Mouse (Mus musculus) hindbrain, postnatal 0 days (tissue): ENCODE measurements around the gene Gm20388. TPM values are rescaled to one million over a fixed set of nuclear protein-coding genes. Genes with fewer than 3 reads are reported as not detected.

Source experiments
- ATAC-seq: fragments of 200-750 bp; cut with Nextera tagmentation; 2 replicates; pipeline ENCODE4 v1.8.0; 2017; ENCODE audit warnings: mild to moderate bottlenecking, moderate TSS enrichment, moderate library complexity
- DNase-seq: peaks from one replicate; pipeline ENCODE4 v3.0.0-alpha.2; 2015; ENCODE audit warnings: low spot score
- H3K27ac ChIP-seq: fragments of 300-500 bp; sonication (generic); 2 replicates; pipeline ENCODE4 v1.5.1; 2014; ENCODE audit warnings: mild to moderate bottlenecking
- H3K27me3 ChIP-seq: fragments of 300-500 bp; sonication (generic); 2 replicates; pipeline ENCODE4 v1.6.1; 2014; ENCODE audit warnings: low read length, mixed read lengths; ENCODE audit not compliant: insufficient read depth
- H3K36me3 ChIP-seq: fragments of 300-500 bp; sonication (generic); 2 replicates; pipeline ENCODE4 v1.6.1; 2014; ENCODE audit warnings: low read length, mixed read lengths; ENCODE audit not compliant: insufficient read depth
- H3K4me1 ChIP-seq: fragments of 300-500 bp; sonication (generic); 2 replicates; pipeline ENCODE4 v1.6.1; 2014; ENCODE audit warnings: antibody characterized with exemption, low read length, mixed read lengths; ENCODE audit not compliant: insufficient read depth
- H3K4me2 ChIP-seq: fragments of 300-500 bp; sonication (generic); 2 replicates; pipeline ENCODE4 v1.6.1; 2014; ENCODE audit warnings: low read depth, mild to moderate bottlenecking, low read length, moderate library complexity, mixed read lengths
- H3K4me3 ChIP-seq: fragments of 300-500 bp; sonication (generic); 2 replicates; pipeline ENCODE4 v1.5.1; 2014; ENCODE audit warnings: low read length
- H3K9ac ChIP-seq: fragments of 300-500 bp; sonication (generic); replicated peaks from 2 replicates; pipeline ENCODE4 v1.6.1; 2014; ENCODE audit warnings: mild to moderate bottlenecking, low read length, moderate library complexity, mixed read lengths
- H3K9me3 ChIP-seq: fragments of 300-500 bp; sonication (generic); 2 replicates; pipeline ENCODE4 v1.6.1; 2016; ENCODE audit warnings: low read length, mixed read lengths
- CTCF ChIP-seq: IDR thresholded peaks from 2 replicates; pipeline ENCODE4 v1.5.1; 2016; ENCODE audit warnings: antibody characterized with exemption, control low read depth, low read depth
- WGBS: fragments of 180-500 bp; shearing (Covaris S2); extraction: QIAGEN DNeasy Blood & Tissue Kit; methylation state at CpG from one replicate; pipeline ENCODE4 v1.1.7; 2014; 5-methylcytosine and 5-hydroxymethylcytosine counted together
- polyA plus RNA-seq: library from polyadenylated mRNA; unstranded; fragments of >200 nt; fragmentation: Nextera tagmentation; extraction: Ambion mirVana; gene quantifications from 2 replicates; pipeline ENCODE4 v1.2.1, GENCODE M21; 2015
- total RNA-seq: library from RNA; depleted of rRNA; stranded (reverse); fragments of >200 nt; gene quantifications from 2 replicates; pipeline ENCODE4 v1.2.3, GENCODE M21; 2014

Gene Gm20388
- total and polyA plus RNA-seq, 2 experiments from 2014 or later = 71.3 TPM; not detected in 1

GRCm38 (mm10) chr8:122355642-122356606, 2445.3 kb downstream of the Gm20388 start:
- Histone ChIP-seq H3K27me3 (no peaks in the 10 kb centered on the region), H3K36me3 (no peaks in the 10 kb centered on the region), H3K4me1 (peaks cover 7% of the 10 kb centered on the region; the same call in 1 of the 2 replicates), H3K9ac (no peak overlapping the region), H3K4me2 (no peak overlapping the region), H3K9me3 (no peaks in the 10 kb centered on the region), H3K4me3 (no peak overlapping the region), H3K27ac (no peak overlapping the region)
- no peak for TF ChIP-seq CTCF
- 73% methylated on average over 9 of the region's 9 CpGs for WGBS
- DNase-seq (no peak), ATAC-seq (no peak)

DNA sequence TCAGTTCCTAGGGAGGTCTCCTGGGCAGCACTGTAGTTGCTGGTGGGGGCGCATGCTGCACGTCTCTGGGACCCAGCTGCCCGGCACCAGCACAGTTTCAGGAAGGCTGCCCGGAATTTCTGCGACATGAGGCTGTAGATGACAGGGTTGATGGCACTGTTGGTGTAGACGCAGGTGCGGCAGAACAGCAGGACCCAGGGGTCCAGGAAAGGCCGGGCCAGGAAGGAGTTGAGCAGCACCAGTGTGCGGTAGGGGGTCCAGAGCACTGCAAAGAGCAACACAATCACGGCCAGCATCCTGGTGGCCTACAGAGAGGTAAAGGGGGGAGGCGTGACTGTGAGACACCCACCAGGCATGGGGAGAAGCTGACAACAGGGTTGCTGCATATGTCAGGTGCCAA, 2446.6 kb downstream of the Gm20388 start:
- ATAC-seq = no peak
- Histone ChIP-seq H3K9me3 (no peaks in the 10 kb centered on the region), H3K27me3 (no peaks in the 10 kb centered on the region), H3K9ac (no peak overlapping the region), H3K4me2 (no peak overlapping the region), H3K4me3 (no peak overlapping the region), H3K4me1 (peaks cover 7% of the 10 kb centered on the region; the same call in 1 of the 2 replicates), H3K36me3 (no peaks in the 10 kb centered on the region), H3K27ac (no peak overlapping the region)
- WGBS = 55% methylated on average over 11 of the region's 11 CpGs
- no peak for TF ChIP-seq CTCF
- DNase-seq = no peak

DNA sequence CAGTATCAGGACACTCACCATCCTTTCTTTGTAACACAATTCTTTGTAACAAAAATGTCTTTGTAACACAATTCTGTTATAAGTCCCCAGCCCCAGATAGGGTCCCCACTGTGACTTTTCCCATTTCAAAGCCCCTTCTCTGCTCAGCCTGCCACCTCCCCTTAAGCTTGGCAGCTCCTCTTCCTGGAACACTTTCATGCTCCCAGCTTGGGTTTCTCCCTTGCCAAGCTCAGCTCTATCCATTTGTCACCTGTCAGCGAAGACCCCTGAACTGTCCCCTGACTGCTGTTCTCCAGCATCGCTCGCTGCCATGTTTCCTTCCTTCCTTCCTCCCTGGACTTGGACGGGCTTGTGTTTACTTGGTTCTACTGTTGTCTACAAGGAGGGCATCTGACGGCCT, 2447.0 kb downstream of the Gm20388 start:
- Histone ChIP-seq H3K4me2 (no peak overlapping the region), H3K36me3 (no peaks in the 10 kb centered on the region), H3K27ac (no peak overlapping the region), H3K9ac (no peak overlapping the region), H3K27me3 (no peaks in the 10 kb centered on the region), H3K4me1 (peaks cover 7% of the 10 kb centered on the region; the same call in 1 of the 2 replicates), H3K9me3 (no peaks in the 10 kb centered on the region), H3K4me3 (no peak overlapping the region)
- ATAC-seq = no peak
- no peak for TF ChIP-seq CTCF
- no peak for DNase-seq
- WGBS = 65% methylated on average over 5 of the region's 5 CpGs

DNA sequence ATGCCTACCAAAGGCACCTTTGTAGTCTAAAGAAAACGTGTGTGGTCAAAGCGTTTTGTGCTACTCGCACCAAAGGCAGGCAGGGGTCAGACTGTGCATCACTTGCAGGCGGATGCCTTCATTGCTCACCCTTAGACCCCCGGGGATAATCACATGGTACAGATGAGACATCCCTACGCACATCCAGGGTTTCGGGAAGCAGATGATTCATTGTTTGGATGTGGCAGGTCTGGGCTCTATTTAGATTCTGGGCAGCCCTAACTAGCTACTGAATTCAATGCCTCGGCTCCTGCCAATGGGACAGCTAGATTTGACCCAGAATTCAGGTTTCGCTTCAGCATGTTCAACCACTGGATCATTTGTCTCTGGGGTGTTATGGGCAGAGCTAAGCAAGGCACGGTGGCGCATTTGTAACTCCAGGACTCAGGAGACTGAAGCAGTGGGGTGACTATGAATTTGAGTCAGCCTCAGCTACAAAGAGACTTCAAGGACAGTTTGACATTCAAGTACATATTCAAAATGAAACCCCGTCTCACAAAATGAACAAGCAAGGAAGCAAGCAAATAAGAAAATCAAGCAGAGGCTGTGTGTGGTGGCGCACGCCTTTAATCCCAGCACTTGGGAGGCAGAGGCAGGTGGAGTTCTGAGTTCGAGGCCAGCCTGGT, 2448.6 kb downstream of the Gm20388 start:
- no peaks in the 10 kb centered on the region for H3K27me3 ChIP-seq
- H3K4me2 ChIP-seq = no peak overlapping the region
- no peak for DNase-seq
- H3K27ac ChIP-seq = no peak overlapping the region
- H3K36me3 ChIP-seq = no peaks in the 10 kb centered on the region
- H3K4me3 ChIP-seq = no peak overlapping the region
- WGBS = 72% methylated on average over 15 of the region's 15 CpGs
- no peak overlapping the region for H3K9ac ChIP-seq
- ATAC-seq = no peak
- TF ChIP-seq CTCF = no peak
- H3K9me3 ChIP-seq = no peaks in the 10 kb centered on the region
- peaks cover 7% of the 10 kb centered on the region; the same call in 1 of the 2 replicates for H3K4me1 ChIP-seq

DNA sequence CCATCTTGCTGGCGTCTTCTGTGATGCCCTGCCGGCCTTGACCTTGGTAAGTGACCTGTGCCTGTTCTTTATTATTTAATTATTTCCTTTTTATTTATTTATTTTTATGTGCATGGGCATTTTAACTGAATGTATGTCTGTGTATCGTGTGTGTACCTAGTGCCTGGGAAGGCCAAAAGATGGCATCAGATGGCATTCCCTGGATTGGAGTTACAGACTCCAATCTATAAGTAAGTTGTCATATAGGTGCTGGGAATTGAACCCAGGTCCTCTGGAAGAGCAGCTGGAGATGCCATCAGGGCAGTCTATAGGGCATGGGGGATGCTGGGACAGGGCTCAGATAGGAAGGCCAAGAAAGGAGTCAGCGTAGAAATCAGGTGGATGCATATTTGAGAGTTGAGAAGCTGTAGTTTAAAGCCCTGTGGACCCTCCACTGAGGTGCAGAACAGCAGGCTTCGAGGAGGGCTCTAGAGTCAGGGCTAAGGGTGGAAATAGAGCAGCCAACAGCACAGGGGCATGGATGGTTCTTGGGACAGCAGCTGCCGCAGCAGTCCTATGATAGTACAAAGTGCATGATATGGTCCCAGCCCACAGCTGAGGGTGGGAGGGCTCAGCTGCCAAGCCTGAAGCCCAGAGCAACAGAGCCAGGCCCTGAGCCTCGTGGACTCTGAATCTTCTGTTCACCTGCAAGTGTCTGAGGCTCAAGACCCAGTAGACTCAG, 2450.2 kb downstream of the Gm20388 start, which contains the start of gene Trhr2:
Gene Trhr2, minus strand, starts transcription at position 51 of the 721 bp plus-strand sequence.
- no peak within 1 kb of the TSS for H3K4me2 ChIP-seq
- no peaks in the 10 kb centered on the region for H3K36me3 ChIP-seq
- ATAC-seq (no peak), DNase-seq (no peak)
- no peaks in the 10 kb centered on the region for H3K9me3 ChIP-seq
- no peak within 1 kb of the TSS for H3K27ac ChIP-seq
- no peaks in the 10 kb centered on the region for H3K27me3 ChIP-seq
- H3K4me1 ChIP-seq = peaks cover 7% of the 10 kb centered on the region; the same call in 1 of the 2 replicates
- H3K4me3 ChIP-seq = no peak within 1 kb of the TSS
- 76% methylated on average over 7 of the region's 7 CpGs for WGBS
- no peak for TF ChIP-seq CTCF
- H3K9ac ChIP-seq = no peak within 1 kb of the TSS

DNA sequence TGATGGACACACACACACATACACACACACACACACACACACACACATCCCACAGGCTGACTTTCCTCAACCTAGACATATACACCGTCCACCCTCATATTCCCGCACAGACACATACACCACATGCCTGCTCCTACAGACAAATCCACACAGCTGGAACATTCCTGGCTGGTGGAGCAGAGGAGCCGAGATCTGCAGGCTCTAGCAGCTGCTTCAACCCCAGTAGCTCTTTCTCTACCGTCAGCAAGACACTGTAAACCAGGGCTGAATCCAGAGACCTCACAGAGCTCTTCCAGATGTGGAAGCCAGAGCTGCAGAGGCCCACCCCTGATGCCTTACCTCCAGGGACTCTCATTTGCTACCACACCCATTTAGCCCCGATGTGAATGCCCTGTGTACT, 2451.6 kb downstream of the Gm20388 start:
- Histone ChIP-seq H3K4me2 (no peak overlapping the region), H3K4me3 (no peak overlapping the region), H3K4me1 (peaks cover 5% of the 10 kb centered on the region; the same call in 1 of the 2 replicates), H3K9me3 (no peaks in the 10 kb centered on the region), H3K27me3 (no peaks in the 10 kb centered on the region), H3K27ac (no peak overlapping the region), H3K36me3 (no peaks in the 10 kb centered on the region), H3K9ac (no peak overlapping the region)
- DNase-seq (no peak), ATAC-seq (no peak)
- no peak for TF ChIP-seq CTCF
- 43% methylated on average over 5 of the region's 5 CpGs for WGBS
